Mouse (Mus musculus) neural tube, embryonic 14.5 days (tissue): ENCODE results near the gene Rere. TPM values are rescaled to one million over a fixed set of nuclear protein-coding genes. Genes with fewer than 3 reads are reported as not detected.
A peak's percentile ranks its signal among the peaks of the same experiment; 100 is the strongest.

ENCODE experiments used
- ATAC-seq: fragments of 200-750 bp; cut with Nextera tagmentation; 2 replicates; pipeline ENCODE4 v1.8.0; 2017; ENCODE audit warnings: low read depth, mild to moderate bottlenecking, moderate TSS enrichment, moderate library complexity
- H3K27ac ChIP-seq: fragments of 300-500 bp; sonication (generic); 2 replicates; pipeline ENCODE4 v1.5.1; 2014; ENCODE audit warnings: low read depth, mild to moderate bottlenecking, control low read depth, low read length, moderate library complexity, mixed read lengths
- H3K27me3 ChIP-seq: fragments of 300-500 bp; sonication (generic); 2 replicates; pipeline ENCODE4 v1.6.1; 2014; ENCODE audit warnings: low read length; ENCODE audit not compliant: control insufficient read depth, insufficient read depth
- H3K36me3 ChIP-seq: fragments of 300-500 bp; sonication (generic); 2 replicates; pipeline ENCODE4 v1.6.1; 2014; ENCODE audit warnings: low read length, mixed read lengths; ENCODE audit not compliant: control insufficient read depth, insufficient read depth
- H3K4me1 ChIP-seq: fragments of 300-500 bp; sonication (generic); 2 replicates; pipeline ENCODE4 v1.6.1; 2014; ENCODE audit warnings: low read length; ENCODE audit not compliant: control insufficient read depth, insufficient read depth
- H3K4me2 ChIP-seq: fragments of 300-500 bp; sonication (generic); 2 replicates; pipeline ENCODE4 v1.6.1; 2014; ENCODE audit warnings: mild to moderate bottlenecking, low read depth, low read length, control low read depth
- H3K4me3 ChIP-seq: fragments of 300-500 bp; sonication (generic); 2 replicates; pipeline ENCODE4 v1.5.1; 2014; ENCODE audit warnings: low read depth, low read length, control low read depth, mixed read lengths
- H3K9ac ChIP-seq: fragments of 300-500 bp; sonication (generic); replicated peaks from 2 replicates; pipeline ENCODE4 v1.6.1; 2014; ENCODE audit warnings: low read depth, mild to moderate bottlenecking, control low read depth, low read length, mixed read lengths
- H3K9me3 ChIP-seq: fragments of 300-500 bp; sonication (generic); 2 replicates; pipeline ENCODE4 v1.6.1; 2016; ENCODE audit warnings: low read length; ENCODE audit not compliant: control insufficient read depth
- WGBS: fragments of 180-500 bp; shearing (Covaris S2); extraction: QIAGEN DNeasy Blood & Tissue Kit; methylation state at CpG from one replicate; pipeline ENCODE4 v1.1.7; 2014; 5-methylcytosine and 5-hydroxymethylcytosine counted together
- polyA plus RNA-seq: library from polyadenylated mRNA; unstranded; fragments of >200 nt; fragmentation: Nextera tagmentation; extraction: Ambion mirVana; gene quantifications from 2 replicates; pipeline ENCODE4 v1.2.1, GENCODE M21; 2014

The Rere gene
- polyA plus RNA-seq, result 50.5 and 50.7 TPM in 2 replicates

DNA sequence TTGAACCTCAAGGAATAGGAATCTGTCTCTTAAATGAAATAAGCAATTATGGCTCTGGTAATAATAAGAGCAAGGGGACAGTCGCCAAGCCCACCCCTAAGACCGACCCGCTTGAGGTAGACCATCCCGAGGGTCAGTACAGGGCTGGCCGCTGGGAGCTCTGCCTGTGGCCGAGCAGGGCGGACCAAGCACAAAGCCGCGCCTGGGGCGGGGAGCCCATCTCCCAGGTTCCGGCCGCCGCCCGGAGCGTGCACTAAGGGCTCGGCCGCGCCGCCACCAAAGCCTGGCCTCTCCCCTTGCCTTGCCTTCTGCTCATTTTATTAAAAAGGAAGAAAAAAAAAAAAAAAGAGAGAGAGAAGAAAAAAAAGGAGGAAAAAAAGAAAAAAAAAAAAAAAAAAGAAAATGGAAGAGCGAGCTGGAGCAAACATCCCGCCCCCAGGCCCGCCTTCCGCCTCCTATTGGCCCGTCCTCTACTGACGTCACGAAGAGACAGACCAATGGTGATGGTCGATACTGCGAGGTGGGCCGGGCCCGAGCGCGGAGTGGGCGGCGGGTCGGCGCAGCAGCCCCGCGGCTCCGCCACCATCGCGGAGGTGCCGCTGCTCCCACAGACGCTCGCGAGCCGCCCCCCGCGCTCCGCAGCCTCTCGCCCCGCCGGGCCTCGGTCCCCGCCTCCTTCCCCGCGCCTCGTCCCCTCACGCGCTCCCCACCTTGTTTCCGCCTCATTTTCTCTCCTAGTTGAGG, at the start of gene Rere:
TSS of gene Rere (plus strand) at position 629 of the 744 bp plus-strand sequence.
- peaks cover 9% of the 10 kb centered on the region; the same call in 1 of the 2 replicates for H3K4me1 ChIP-seq
- H3K9me3 ChIP-seq, result no peaks in the 10 kb centered on the region
- no peaks in the 10 kb centered on the region for H3K27me3 ChIP-seq
- H3K9ac ChIP-seq, result peak within 1 kb of the TSS; percentile 99
- WGBS, result under 1% methylated on average over 58 of the region's 60 CpGs
- peak within 1 kb of the TSS; percentile 92 for H3K4me2 ChIP-seq
- H3K27ac ChIP-seq, result peak within 1 kb of the TSS; percentile 90
- H3K4me3 ChIP-seq, result peak within 1 kb of the TSS; percentile 99
- H3K36me3 ChIP-seq, result no peaks in the 10 kb centered on the region
- ATAC-seq, result peak; percentile 98

DNA sequence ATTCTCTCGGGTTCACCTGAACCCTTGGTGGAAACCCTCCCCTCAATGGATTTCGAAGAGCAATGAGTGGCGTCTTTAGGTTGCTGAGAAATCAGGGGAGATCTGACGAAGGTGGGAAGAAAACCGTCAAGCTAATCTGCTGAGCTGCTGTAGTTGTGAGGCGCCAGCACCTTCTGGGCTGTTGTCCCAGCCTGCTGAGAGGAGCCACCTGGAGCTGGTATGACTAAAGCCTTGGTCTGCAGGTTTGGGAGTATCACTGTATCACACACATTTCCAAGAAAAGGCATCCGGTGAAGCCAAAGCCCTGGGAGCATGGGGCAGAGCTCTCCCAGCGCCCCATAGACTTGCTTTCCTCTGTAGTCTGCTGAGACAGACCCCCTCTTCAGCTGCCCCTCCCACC, 49.6 kb upstream of the Rere start:
- Histone ChIP-seq H3K36me3 (no peaks in the 10 kb centered on the region), H3K4me2 (no peak overlapping the region), H3K27me3 (no peaks in the 10 kb centered on the region), H3K4me3 (no peak overlapping the region), H3K4me1 (peaks cover 7% of the 10 kb centered on the region), H3K9ac (no peak overlapping the region), H3K27ac (no peak overlapping the region), H3K9me3 (no peaks in the 10 kb centered on the region)
- WGBS, result 50% methylated on average over 8 of the region's 8 CpGs
- no peak for ATAC-seq

DNA sequence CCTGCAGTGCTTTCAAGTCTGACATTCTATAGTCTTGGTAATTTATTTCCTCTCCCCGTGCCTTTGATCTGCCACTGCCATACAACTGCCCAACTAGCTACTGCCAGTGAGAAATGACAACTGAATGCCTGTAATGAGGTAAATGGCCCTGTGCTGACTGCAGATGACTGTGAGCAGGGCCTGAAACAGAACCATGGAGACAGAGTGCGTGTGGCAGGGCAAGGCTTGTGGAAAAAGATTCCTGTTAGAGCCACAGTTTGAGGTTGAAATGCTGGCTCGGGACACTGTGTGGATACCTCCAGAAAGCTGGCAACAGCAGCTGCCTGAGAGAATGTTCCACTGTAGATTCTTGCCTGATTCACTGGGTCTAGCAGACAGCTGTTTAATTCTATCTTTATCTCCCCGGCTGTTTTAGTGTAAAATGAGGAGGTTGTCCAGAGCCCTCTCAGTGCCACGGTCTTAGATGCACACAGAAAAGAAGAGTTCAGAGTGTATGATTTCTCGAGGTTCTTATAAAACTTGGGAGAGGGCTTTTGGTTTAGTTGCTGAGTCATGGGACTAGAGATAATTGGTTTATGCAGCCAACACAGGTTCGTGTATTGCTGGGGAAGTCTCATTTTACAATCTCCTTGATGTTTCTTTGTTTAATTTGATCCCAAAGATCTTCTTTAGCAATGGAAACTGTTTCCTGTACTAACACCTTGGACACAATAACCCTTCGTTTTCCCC, 46.7 kb upstream of the Rere start:
- H3K4me2 ChIP-seq, result no peak overlapping the region

DNA sequence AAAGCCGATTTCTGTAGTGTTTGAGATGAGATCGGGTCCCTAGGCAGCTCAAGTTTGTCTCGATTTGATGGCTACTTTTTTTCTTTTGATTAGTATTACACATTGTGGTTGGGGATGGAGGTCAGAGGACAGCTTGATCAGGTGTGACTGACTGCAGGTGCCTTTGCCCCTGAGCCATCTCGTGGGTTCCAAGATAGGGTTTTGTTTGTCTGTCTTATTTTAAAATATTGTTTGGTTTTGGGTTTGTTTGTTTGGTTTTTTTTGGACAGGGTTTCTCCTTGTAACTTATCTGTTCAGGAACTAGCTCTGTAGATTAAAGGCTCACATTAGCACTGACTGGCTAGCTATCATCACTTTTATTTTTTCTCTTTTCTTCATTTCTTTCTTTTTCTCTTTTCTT, 45.9 kb upstream of the Rere start:
- no peak overlapping the region for H3K4me3 ChIP-seq
- 52% methylated on average over 4 of the region's 4 CpGs for WGBS
- H3K27ac ChIP-seq, result no peak overlapping the region
- H3K9ac ChIP-seq, result no peak overlapping the region
- H3K27me3 ChIP-seq, result no peaks in the 10 kb centered on the region
- no peak for ATAC-seq
- no peak overlapping the region for H3K4me2 ChIP-seq
- H3K9me3 ChIP-seq, result no peaks in the 10 kb centered on the region
- H3K36me3 ChIP-seq, result no peaks in the 10 kb centered on the region
- H3K4me1 ChIP-seq, result peaks cover 26% of the 10 kb centered on the region

More for the DNA sequence above, 46.7 kb upstream of the Rere start:
- no peak overlapping the region for H3K9ac ChIP-seq
- no peaks in the 10 kb centered on the region for H3K36me3 ChIP-seq
- WGBS, result 12% methylated on average over 8 of the region's 8 CpGs
- ATAC-seq, result no peak
- H3K9me3 ChIP-seq, result no peaks in the 10 kb centered on the region
- no peaks in the 10 kb centered on the region for H3K27me3 ChIP-seq
- H3K4me3 ChIP-seq, result no peak overlapping the region
- peaks cover 22% of the 10 kb centered on the region for H3K4me1 ChIP-seq
- peak overlapping the region; percentile 45; the same call in 1 of the 2 replicates for H3K27ac ChIP-seq

- Histone ChIP-seq H3K9me3 (no peaks in the 10 kb centered on the region), H3K4me2 (peak overlapping the region; percentile 52), H3K4me1 (peaks cover 25% of the 10 kb centered on the region), H3K4me3 (peak overlapping the region; percentile 69), H3K27me3 (no peaks in the 10 kb centered on the region), H3K9ac (peak overlapping the region; percentile 85; the same call in 1 of the 2 replicates), H3K27ac (peak overlapping the region; percentile 100), H3K36me3 (peaks cover 1% of the 10 kb centered on the region; the same call in 1 of the 2 replicates)
- ATAC-seq, result no peak
- WGBS, result 78% methylated on average over 8 of the region's 8 CpGs
Measured at GRCm38 (mm10) chr4:150236031-150236430, 45.4 kb upstream of the Rere start.

DNA sequence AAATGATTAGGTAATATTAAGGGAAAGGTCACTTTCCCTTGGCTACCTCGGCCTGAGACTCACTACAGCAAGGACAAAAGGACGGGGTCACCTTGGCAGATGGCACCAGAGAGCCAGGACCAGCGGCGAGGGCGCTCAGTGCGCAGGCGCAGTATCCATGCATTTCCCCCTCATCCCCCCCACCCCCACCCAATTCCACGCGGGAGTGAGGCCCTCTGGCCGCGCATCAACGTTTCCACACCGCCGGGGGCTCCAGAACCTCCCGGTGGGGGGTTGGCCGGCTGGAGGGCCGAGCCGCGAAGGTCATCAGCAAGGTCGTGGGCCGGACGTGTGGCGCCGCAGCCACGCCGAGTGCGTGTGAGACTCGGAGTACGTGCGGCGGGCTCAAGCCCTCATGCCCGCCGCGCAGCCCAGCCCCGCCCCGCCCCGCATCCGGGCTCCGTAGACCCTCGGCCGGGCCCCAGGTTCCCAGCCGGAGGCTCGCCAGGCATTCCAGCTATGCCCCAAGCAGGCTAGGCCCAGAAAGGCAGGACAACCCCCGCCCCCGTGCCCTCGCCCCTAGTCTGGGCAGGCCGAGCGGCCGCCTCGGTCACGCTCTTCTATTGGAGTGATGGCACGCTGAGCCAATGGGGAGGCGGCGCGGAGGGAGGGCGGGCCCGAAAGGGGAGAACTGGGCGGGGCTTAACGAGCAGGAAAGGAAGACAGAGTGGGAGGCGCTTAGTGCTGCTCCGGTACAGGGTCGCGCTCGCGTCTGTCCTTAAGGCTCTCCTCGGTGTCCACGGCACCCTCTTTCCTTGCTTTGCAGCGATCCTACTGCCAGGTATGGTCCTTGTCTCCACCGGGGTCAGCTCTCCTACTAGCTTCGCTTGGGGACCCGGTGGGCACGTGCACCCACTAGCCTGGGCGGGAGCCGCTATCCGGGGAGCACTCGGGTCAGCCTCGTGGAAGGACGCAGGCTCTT, 44.6 kb upstream of the Rere start, which contains the start of gene Eno1:
TSS of gene Eno1 (plus strand) at position 201 of the 961 bp plus-strand sequence.
- peak within 1 kb of the TSS; percentile 85 for H3K9ac ChIP-seq
- no peaks in the 10 kb centered on the region for H3K27me3 ChIP-seq
- peaks cover 30% of the 10 kb centered on the region for H3K4me1 ChIP-seq
- ATAC-seq, result peak; percentile 97
- no peaks in the 10 kb centered on the region for H3K9me3 ChIP-seq
- under 1% methylated on average over 71 of the region's 78 CpGs for WGBS
- H3K27ac ChIP-seq, result peak within 1 kb of the TSS; percentile 100
- peak within 1 kb of the TSS; percentile 69 for H3K4me3 ChIP-seq
- peak within 1 kb of the TSS; percentile 88 for H3K4me2 ChIP-seq
- H3K36me3 ChIP-seq, result peaks cover 9% of the 10 kb centered on the region

DNA sequence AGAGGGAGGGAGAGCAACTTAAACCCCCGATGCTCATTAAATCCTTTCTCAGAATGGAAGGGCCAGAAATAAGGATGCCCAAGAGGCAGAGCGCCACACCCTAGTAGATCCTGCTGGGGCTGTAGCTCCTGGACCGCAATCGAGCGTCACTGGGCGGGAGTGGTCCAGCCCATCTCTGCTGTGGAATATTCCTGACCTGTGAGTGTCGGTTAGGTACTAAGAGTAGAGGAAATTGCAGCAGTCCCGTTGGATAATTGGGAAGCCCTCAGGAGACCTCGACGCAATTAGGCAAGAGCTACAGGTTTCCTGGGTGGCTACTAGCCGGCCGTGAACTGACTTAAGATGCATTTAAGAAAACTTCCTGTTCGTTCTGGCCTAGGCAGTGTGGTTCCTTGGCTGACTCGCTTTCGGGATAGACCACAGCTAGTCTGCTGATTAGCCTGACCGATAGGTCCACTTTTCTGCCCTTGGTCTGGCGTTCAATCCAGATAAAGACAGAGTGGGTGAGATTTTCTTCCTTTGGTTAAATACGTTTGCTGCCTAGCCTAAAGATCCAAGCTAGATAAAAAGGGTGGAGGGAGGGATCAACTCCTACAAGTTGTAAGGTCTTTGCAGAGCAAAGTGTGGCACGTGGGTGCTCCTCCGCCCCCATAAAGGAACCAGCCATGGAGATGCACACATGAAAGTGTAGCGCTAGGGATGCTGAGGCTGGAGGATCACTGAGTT, 43.6 kb upstream of the Rere start:
- Histone ChIP-seq H3K27ac (peak overlapping the region; percentile 100), H3K4me2 (peak overlapping the region; percentile 88), H3K9me3 (no peaks in the 10 kb centered on the region), H3K36me3 (peaks cover 15% of the 10 kb centered on the region), H3K4me3 (peak overlapping the region; percentile 69), H3K27me3 (no peaks in the 10 kb centered on the region), H3K4me1 (peaks cover 30% of the 10 kb centered on the region), H3K9ac (peak overlapping the region; percentile 85)
- ATAC-seq, result no peak
- WGBS, result under 1% methylated on average over 21 of the region's 21 CpGs
